Mouse (Mus musculus): Measurements from ENCODE around the gene Cir1.

Gene Cir1

DNA sequence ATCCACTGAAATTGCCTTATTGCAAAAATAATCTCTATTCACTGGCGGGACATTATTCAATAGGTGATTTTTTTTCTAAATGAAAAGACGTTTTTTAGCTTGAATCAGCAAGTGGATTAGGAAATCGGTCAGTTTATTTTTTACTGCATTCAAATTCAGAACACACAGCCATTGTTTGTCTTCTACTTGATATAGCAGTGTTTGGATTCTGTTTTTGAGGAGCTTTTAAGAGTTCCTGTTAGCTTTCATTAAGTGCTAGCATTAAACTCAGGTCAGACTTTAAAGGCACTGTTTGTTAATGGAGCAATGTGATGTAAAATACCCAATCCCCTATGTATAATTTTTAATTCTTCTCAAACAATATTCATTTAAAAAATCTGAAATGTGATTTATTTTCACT is 13.7 kb downstream of the Cir1 start:
- DNase-seq = no peak

DNA sequence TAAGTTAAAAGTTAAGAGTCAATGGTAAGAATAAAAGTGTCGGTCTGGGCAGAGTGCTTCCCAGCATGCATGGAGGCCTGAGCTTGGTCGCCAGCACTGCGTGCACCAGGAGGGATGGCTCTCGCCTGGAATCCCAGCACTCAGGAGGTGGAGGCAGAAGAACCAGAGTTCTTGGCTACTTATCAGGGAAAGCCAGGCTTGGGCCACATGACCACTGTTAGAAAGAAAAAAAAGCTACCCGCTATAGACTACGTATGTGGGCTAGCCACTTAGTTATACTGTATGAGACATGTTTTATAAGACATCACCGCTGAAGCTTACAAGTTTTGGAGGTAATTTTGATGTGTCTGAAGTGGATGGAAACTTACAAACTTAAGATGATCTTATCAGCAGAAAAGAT is 14.3 kb downstream of the Cir1 start:
- no peak for DNase-seq

DNA sequence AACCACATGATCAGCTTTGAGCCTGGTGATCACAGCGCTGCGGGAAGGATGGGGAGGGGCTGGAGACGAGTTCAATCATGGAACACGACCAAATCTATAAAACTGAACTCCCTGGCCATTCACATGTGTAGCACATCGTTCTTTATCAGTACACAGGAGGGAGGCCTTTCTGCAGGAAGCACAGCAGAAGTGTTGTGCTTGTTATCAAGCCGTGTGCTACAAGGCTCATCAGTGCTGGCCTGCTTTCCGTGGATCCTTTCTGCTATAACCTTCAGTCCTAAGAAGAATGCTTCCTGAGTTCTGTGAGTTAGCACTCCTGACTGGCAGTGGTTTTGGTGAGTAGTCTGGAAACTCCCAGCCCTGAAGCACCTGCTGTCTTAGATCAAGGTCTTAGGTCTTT is 17.5 kb downstream of the Cir1 start:
- no peak for DNase-seq

DNA sequence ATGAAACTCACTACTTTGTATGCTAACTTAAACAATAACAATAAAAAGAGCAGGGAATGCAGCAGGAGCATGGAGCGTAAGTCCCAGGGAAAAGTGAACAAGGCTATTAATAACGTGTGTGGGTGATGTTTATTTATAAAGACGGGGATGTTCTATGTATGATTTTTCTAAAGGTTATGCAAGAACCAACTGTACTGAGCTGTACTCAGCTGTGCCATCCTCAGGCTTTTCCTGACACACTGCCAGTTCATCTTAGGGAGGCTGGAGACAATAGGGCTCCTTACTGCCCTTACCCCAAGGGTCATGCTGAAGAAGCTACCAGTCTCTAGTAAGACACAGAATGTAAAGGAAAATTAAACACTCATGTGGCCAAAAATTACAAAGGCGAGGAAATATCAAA is 21.4 kb downstream of the Cir1 start:
- no peak for DNase-seq

DNA sequence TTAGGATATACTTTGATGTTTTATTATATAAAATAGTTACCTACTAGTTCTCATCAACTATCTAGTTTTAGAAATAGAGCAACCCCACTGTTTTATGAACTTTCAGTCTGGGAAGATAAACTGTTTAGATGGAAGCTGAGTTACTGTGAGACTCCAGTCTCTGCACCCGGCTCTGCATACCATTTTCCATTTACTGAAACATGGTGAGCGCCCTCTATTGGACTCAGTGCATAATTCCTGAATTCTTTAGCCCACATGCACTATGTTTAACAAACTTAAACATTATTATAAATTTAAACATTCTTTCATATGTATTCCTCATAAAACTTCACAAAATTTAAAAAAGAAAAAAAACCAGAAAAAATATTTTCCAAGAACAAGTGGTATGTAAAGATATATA is 26.9 kb downstream of the Cir1 start:
- DNase-seq = peak; percentile 19

DNA sequence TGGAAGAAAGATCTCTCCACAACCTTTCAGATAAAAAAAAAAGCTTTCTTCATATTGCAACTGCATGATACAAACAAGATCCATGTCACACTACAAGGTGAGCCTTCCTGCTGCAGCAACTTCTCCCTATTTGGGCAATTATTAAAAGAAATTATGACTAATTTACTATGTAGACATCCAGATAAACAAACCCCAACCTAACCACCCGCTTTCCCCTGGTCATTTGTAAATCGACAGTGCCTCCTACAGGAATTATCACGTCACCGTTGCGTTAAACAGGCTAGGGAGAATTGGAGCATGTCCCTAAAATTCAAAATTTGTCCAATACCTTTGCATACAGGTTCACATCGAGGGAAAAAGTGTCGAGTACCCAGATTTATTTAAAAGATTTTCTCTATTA is 30.8 kb downstream of the Cir1 start:
- DNase-seq = no peak

DNA sequence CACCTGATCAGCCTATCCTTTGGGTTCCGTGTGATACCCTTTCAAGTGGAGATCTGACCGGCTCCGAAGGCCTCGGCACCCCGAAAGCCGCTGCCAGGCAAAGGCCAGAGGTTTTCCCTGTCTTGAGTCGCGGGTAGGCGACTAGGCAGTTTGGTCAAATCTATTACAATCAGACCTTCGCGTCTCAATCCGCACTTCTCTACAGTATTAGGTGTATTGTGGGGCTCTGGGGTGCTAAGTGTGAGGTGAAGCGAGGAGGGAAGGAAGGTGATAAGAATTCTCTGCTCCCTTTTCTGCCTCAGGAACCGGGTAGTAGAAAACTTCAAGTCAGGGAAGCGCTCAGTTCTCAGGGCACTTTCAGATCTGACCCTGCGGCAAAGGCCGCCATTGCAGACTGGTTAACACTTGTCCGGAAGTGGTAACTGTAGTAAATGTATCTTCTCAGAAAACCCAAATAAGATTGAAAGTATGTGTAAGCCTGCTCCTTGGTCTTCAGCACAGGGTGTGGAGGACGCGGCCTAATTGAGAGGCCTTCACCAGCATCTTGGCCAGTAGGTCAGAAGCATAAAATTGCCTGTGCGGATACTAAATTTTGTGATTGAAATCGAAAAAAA is 31.3 kb downstream of the Cir1 start:
- no peak for DNase-seq

DNA sequence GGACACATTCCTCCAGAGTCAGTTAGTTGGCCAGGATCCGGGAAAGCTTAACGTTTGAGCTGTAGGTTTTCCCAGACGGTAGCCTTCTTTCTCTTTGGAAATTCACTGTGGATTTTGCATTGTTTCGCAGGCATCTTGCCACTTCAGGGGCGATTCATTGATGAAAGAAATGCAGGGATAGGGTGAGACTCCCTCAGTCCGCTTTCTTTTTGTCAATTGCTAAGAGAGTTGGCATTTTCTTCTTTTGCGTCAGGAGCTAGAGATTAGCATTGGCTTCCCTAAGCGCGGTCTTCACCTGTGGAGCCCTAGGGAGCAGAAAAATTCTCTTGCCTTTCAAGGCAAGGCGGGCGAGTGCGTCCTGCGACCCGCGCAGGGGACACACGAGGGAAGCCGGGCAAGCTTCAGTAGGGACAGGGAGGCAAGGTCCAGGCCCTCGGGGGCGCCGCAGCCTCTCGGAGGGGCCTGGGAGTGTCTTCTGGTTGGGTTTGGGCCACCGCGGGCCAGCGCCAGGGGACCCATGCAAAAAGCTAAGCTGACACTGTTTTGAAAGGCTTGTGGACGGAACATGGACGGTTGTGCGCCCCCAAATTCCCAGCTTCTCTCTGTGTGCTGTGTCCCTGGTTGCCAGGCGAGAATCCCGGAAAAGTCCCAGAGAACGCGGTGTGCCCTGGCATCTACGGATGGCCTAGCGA is 32.0 kb downstream of the Cir1 start:
- no peak for DNase-seq

DNA sequence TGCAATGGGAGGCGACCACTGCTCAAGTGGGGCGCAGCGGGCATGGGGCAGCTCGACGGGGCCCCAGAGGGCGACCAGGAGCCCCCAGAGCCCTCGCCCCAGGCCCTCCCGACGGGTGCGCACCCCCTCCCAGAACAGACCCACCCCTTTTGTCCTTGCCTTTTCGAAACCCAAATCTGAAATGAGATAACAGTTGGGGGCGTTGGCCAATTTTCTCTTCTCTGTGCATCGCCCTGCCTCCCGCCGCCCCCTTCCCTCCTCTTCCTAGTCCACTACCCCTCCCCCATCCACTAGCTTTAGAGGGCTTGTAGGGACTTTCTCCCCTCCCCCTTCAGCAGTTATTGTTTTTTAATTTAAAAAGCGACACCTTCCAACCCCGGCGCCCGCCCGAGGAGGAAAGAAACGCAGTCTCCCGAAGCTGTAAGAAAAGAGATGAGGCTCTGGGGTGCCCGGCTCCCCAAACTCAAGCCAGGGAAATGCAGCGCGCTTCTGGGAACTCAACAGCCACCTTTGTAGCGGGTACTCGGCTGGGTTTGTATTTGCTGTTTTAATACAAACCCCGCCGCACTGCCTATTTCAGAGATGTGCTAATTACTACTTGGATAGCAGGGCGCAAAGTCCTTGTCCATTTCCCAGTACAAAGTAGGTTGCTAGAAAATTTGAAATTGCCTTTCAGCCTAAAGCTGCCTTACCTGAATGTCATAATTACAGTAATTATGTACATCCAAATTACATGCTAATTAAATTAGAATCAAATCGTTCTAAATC is 33.0 kb downstream of the Cir1 start:
- DNase-seq = no peak

DNA sequence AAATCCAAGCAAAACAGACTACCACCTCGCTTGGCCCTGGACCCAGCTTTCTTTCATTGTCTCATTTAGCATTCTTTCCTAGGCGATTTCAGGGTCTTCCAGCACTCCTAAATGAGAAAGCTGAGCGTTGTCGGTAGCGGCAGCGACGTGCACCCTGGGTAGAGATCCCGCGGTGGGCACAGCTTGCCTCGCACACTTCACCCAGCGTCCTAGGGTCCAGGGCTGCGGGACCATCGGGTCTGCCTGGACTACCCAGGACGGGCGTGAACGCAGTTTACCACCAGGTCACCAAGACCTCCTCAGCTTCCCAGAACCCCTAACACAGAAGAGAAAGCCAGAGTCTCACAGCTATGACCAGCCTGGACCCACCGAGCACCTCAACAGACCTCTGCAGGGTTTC is 33.6 kb downstream of the Cir1 start:
- no peak for DNase-seq

DNA sequence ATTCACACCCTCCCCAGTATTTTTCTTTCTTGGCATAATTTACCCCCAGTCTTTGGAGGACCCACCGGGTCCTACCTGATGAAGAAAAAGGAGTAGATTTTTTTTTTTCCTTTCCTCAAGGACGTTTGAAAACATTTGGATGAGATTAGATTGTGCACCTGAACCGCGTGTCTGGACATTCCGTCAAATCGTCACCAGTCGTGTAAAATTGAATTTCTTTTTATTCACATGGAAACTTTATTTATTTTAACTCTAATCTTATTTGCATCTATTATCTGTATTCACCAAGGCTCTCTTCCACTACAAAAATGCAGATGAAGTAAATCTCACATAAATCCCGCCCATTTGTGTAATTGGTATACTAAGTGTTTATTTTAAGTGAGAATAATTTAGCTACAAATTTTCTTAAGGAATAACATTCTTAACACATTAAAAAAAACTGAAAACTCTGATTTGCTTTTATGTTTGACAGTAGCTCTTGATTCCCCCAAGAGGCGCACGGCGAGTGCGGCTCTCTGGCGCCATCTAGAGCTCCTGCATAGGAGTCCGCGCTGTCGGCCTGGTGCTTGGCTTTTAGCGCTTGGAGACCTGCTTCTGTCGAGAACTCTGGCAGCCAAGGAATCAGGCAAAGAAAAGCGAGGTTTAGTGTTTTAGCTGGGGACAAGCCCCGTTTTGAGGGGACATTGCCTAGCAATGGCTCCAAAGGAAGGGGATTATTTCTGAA is 34.2 kb downstream of the Cir1 start:
- peak; percentile 88 for DNase-seq

DNA sequence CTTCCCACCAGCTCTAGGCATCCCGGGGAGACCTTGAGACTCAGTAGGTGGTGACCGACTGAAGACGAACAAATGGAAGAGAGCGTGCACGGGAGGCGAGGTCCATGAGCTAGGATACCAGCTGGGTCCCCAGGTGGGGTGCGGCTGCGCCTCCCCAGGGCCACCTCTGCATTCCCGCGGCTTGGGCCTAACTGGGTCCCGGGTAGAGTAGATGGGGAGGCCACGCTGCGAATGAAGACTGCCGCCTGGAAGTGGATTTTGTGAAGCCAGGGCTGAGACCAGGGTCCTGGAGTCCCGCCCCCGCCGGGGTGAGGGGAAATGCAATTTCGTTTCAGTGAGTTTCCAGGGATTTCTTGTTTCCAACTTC is 34.8 kb downstream of the Cir1 start:
- DNase-seq = peak; percentile 12

DNA sequence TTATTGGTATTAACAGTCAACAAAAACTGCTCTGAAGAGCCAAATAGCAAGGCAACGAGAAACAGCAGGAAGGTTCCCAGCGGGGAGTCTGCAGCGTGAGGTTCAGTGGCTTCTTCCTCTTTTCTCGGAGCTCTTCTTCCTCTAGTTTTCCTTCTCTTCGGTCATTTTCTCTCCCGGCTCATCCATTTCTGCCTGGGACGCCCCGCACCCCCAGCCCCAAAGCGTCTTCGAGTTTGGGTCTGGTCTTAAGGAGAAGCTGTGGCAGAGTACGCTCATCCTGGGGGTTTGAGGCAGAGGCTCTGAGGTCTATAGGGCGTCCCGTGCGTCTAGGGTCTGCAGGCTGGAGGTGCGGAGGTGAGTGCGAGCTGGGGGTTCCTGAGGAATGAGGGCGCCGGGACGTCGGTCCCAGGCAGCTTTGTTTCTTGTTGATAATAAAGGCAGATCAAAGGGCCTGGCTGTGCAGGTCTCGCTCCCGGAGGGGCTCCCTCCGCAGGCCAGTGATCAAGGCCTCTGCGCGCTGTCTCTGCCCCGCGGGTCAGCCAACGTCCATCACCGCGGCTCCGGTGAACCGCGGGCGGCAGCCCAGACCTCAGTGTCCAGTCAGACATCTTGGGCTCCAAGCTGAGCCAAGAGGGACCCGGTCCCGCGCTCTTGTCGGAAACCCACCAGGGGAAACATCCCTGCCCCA is 35.3 kb downstream of the Cir1 start:
- DNase-seq = no peak

DNA sequence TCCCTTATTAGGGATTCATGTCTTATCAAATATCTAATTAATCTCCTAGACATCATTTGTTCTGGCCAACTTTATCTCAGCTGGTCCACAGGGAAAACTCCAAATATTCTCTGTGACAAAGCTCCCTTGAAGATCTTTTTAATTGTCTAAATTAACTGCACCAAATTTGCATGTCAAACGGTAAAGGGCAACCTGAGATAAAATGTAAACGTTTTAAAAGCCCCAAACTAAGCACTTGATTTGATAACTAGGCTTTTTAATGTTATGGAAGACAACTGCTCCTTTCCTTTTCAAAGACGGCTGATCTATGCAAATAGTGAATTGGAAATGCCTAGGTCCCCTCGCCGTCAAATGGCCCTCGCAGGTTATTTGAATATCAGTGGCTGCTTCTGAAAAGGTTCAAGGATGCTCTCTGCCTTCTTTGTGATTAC is 36.3 kb downstream of the Cir1 start:
- DNase-seq = no peak

DNA sequence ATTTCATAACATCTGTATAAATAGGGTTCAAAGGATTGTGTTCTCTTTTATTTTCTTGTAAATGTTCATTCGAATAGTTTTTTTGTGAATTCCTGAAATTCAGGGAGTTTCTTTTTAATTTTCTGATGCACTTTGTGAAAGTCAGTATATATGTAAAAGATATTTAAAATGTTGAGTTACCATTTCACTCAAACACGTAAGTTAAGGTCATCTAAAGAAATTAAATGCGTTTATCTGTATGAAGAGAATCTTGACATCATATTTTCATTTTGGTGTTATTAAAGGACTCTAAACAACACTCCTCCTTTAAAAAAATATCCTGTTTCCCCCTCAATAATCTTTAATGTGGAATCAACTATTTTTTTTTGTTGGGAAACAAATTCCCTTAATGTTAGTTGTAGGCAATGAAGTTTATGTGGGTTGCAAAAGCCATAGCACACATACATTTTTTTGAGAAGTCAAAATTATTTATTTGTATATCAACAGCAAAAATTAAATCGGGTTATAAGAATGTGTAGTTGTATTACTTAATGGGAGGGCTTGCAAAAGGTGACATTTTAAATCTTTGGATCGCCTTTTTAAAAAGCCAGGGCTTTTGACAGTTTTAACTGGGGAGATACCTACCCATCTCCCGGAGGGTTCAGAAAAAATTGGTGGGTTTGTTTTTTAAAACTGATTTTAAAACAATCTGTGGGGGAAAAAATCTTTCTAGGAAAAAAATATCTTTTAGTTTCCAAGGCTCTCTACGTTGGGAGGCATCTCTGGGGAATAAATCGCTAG is 37.0 kb downstream of the Cir1 start:
- DNase-seq = no peak

DNA sequence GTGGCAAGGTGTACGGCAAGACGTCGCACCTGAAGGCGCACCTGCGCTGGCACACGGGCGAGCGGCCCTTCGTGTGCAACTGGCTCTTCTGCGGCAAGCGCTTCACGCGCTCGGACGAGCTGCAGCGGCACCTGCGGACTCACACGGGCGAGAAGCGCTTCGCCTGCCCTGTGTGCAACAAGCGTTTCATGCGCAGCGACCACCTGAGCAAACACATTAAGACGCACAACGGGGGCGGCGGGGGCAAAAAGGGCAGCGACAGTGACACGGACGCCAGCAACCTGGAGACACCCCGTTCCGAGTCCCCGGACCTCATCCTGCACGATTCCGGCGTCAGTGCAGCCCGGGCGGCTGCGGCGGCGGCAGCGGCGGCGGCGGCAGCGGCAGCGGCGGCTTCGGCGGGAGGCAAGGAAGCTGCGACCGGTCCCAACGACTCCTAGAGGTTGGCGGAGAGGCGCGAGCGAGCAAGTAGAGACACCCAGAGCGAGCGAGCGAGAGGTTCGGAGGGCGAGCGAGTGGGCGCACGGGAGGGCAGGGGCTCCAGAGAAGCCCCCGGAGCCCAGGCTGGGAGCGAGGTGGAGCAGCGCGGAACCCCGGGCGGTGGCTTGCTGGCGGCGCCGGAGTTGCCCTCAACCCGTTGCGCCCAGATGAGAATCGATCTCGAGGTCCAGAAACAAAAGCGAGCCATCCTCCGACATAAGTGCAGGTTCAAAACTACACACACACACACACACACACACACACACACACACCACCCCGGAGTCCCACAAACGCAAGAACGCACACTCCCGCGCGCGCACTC is 38.2 kb downstream of the Cir1 start:
- DNase-seq = peak; percentile 43

DNA sequence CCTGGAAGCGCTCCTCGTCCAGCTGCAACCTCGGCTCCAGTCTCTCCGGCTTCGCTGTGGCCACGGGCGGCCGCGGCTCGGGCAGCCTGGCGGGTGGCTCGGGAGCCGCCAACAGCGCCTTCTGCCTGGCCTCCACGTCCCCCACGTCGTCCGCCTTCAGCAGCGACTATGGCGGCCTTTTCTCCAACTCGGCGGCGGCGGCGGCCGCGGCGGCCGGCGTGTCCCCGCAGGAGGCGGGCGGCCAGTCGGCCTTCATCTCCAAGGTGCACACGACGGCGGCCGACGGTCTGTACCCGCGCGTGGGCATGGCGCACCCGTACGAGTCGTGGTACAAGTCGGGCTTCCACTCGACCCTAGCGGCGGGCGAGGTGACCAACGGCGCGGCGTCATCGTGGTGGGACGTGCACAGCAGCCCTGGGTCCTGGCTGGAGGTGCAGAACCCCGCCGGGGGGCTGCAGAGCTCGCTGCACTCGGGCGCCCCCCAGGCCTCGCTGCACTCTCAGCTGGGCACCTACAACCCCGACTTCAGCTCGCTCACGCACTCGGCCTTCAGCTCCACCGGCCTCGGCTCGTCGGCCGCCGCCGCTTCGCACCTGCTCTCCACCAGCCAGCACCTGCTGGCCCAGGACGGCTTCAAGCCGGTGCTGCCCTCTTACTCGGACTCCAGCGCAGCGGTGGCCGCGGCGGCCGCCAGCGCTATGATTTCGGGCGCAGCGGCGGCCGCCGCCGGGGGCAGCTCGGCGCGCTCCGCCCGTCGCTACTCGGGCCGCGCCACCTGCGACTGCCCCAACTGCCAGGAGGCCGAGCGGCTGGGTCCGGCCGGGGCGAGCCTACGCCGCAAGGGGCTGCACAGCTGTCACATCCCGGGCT is 39.0 kb downstream of the Cir1 start:
- peak; percentile 40 for DNase-seq

DNA sequence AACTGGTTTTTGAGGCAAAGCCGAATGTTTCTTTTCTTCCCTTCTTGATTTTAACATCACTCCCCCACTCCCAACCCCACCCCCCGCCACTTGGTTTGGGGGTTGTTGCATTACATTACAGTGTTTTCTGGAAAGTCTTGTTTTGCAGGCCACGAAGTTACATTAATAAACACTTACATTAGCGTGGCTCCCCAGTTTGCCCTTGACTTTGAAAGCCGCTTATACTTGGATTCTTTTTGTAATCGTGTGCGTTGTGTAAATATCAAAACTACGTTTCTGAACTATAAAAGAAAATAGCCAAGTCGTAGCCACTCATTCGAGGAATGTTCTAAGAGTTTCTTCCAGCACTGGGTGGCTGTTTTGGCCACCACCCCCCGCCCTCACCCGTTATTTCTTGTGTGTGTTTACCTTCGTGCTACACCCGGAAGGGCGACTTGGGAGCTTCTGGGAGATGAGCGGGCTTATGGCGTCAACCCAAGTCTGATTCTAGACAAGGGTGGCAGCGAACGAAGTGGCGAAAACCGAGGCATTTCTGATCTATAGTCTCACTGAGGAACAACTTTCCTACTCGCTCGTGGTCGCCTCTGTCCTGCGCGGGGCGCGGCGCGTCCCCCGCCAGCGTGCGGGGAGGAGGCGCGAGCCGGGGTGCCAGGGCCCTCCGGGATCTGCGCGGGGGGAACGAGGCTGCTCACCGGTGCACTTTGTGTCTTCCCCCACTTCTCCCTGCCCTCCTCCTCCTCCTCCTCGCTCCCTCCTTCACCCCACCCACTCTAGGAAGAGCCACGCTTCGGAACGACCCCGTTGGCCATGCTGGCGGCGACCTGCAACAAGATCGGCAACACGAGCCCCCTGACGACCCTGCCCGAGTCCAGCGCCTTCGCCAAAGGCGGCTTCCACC is 39.9 kb downstream of the Cir1 start:
- DNase-seq = peak; percentile 11
